Mouse (Mus musculus) spleen, postnatal 10 days (tissue): ENCODE results near the gene Zglp1.
A peak's percentile ranks its signal among the peaks of the same experiment; 100 is the strongest.

ENCODE experiments used
- DNase-seq, 2 experiments: peaks; one replicate each; pipeline ENCODE4 v3.0.0; 2021 to 2022; ENCODE audit warnings: low spot score in 2 of 2

The Zglp1 gene

GRCm38 (mm10) chr9:21027774-21028290, 39.1 kb downstream of the Zglp1 start:
- DNase-seq: peak in 1 of 2 experiments; percentile 29

GRCm38 (mm10) chr9:21026849-21027248, 40.0 kb downstream of the Zglp1 start:
- DNase-seq: no peak

- no peak for DNase-seq
These were observed 41.6 kb downstream of the Zglp1 start for GRCm38 (mm10) chr9:21025258-21025810.

GRCm38 (mm10) chr9:21022726-21023125, 44.2 kb downstream of the Zglp1 start:
- no peak for DNase-seq

- no peak for DNase-seq
These were observed 44.6 kb downstream of the Zglp1 start for GRCm38 (mm10) chr9:21022288-21022687.

- no peak for DNase-seq
These were observed 45.5 kb downstream of the Zglp1 start for GRCm38 (mm10) chr9:21021363-21021762.

GRCm38 (mm10) chr9:21018600-21018999, 48.3 kb downstream of the Zglp1 start:
- no peak for DNase-seq

GRCm38 (mm10) chr9:21017177-21017575, 49.7 kb downstream of the Zglp1 start:
- no peak for DNase-seq

GRCm38 (mm10) chr9:21016331-21017176, 50.3 kb downstream of the Zglp1 start:
- no peak for DNase-seq

GRCm38 (mm10) chr9:21015571-21016130, 51.2 kb downstream of the Zglp1 start, which contains the start of gene Icam1:
Gene Icam1 (plus strand): TSS chr9:21015985.
- DNase-seq: peak; percentile 67 to 81

GRCm38 (mm10) chr9:21014691-21015570, 52.0 kb downstream of the Zglp1 start:
- peak; percentile 58 to 82 for DNase-seq
